Mouse (Mus musculus): ENCODE data around the gene Prom2. TPM values are rescaled to one million over a fixed set of nuclear protein-coding genes. Genes with fewer than 3 reads are reported as not detected.

Gene Prom2
- polyA plus RNA-seq, 1 experiment: not detected

DNA sequence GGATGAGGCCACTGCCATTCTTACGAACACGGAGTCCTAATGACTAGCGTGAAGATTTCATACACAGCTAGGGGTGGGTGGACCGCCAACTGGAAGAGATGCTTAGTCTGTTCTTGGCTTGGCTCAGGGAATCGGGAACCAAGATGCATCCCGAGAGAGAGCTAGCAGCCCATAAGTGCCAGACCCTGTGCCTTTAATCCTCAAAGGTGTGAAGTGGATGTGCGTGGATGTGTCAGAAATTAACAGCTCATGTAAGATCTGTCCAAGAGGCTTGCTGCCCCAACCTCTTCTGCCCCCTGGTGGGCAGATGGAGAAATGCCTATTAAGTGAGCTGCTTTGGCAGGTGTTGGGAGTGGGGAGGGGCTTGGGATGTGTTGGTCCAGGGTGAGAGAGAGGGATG, 40.2 kb downstream of the Prom2 start:
- H3K4me1 ChIP-seq (ENCODE audit: control insufficient read depth, insufficient read depth, low read length): no peaks in the 10 kb centered on the region
- TF ChIP-seq CTCF (IDR thresholded peaks at IDR 0.05; ENCODE audit: borderline replicate concordance, insufficient read depth, low read length) (peak; percentile 50; the same call in 1 of the 2 replicates), POLR2A (IDR thresholded peaks at IDR 0.05; ENCODE audit: low read depth, low read length) (no peak)
- no peak overlapping the region for H3K27ac ChIP-seq (ENCODE audit: insufficient read depth, low read length)
- no peak overlapping the region for H3K4me3 ChIP-seq (ENCODE audit: insufficient read depth, low read length)

DNA sequence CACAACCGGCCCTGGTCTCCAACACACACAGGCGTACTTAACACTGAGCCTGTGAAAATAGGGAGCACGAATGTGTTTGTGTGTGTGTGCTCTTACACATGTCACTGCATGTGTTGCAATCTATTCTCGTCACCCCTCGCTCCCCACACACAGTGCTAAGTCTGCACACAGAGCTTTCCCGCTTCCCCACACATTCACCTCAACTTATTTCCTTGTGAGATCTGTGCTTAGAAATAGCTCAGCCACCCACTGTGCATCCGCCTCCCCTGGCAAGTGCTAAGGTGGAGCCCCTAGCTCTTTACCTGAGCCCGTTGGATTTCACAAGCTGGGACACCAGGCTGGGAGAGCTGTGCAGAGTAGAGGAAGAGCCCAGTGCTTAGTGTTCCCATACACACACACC, 42.5 kb downstream of the Prom2 start:
- no peak for TF ChIP-seq POLR2A (IDR thresholded peaks at IDR 0.05; ENCODE audit: low read depth, low read length)
- no peak for TF ChIP-seq CTCF (IDR thresholded peaks at IDR 0.05; ENCODE audit: borderline replicate concordance, insufficient read depth, low read length)
- Histone ChIP-seq H3K27ac (ENCODE audit: insufficient read depth, low read length) (no peak overlapping the region), H3K4me3 (ENCODE audit: insufficient read depth, low read length) (no peak overlapping the region), H3K4me1 (ENCODE audit: control insufficient read depth, insufficient read depth, low read length) (no peaks in the 10 kb centered on the region)

DNA sequence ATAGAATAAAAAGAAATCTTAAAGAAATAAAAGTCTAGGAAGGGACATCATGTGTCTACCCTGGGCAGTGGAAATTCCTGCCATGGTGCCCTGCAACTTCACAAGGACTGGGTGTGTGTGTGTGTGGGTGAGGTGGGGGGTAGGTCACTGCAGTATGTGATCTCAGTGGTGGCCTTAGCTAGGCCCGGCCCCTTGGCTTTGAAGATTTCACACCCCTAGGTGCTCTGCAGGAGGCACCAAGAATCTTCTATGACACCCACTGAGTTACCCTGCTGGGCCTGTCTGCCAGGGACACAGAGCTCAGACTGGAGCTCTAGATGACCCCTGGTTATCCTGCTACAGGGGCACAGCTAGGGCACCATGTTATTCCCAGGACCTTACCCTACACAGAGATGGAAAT, 44.9 kb downstream of the Prom2 start:
- TF ChIP-seq POLR2A (IDR thresholded peaks at IDR 0.05; ENCODE audit: low read depth, low read length) (no peak), CTCF (IDR thresholded peaks at IDR 0.05; ENCODE audit: borderline replicate concordance, insufficient read depth, low read length) (no peak)
- Histone ChIP-seq H3K4me3 (ENCODE audit: insufficient read depth, low read length) (no peak overlapping the region), H3K27ac (ENCODE audit: insufficient read depth, low read length) (no peak overlapping the region), H3K4me1 (ENCODE audit: control insufficient read depth, insufficient read depth, low read length) (no peaks in the 10 kb centered on the region)

DNA sequence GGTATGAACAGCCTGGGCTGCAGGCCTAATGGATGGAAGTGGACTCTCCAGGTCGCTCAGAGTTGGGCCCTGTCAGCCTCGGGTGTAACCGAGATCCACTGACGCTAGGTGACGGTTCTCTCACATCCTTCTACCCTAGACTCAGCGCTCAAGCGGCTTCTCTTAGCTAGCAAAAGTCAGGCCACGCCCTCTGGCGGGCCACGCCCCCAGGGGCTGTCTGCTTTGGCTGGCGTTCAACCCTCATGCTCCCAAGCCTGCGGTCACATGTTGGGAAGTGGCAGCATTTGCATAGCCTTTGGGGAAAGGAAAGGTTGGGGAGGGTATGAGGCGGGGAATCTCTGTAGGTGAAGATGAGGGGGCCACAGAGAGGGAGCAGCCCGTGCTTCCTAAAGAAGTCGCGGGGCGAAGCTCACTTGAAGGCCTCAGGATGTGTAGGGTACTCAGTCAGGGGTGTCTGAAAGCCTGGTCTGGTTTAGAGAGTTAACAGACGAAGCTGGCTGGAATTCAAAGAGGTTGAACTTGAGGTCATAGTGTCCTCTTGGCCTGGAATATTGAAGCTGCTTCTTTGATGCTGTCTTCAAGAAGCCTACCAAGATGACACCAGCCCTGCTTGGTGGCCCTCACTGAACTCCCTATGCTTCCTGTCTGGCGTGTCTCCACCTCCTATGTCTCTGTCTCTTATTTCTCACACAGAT, 56.6 kb downstream of the Prom2 start:
- H3K4me1 ChIP-seq (ENCODE audit: control insufficient read depth, insufficient read depth, low read length): peaks cover 5% of the 10 kb centered on the region
- H3K4me3 ChIP-seq (ENCODE audit: insufficient read depth, low read length): no peak overlapping the region
- no peak for TF ChIP-seq POLR2A (IDR thresholded peaks at IDR 0.05; ENCODE audit: low read depth, low read length)
- TF ChIP-seq CTCF (IDR thresholded peaks at IDR 0.05; ENCODE audit: borderline replicate concordance, insufficient read depth, low read length): no peak
- no peak overlapping the region for H3K27ac ChIP-seq (ENCODE audit: insufficient read depth, low read length)

DNA sequence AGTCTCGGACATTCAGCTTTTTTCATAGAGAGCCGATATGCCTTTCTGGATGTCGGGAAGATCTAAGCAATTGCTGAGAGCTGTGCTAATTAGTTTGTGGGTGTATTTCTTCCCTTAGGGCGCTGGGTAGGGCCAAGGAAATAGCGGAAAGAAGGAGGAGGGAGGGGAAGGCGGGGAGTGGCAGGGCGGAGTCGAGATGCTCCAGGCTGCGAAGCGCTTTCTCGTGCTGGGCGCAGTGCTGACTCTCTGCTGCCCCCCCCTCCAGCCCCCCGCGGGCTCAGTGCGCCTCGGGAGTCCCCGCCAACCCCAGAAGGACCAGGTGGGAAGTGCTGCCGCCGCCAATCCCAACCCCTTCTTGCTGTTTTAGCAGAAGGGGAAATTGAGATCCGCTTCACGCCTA, 58.3 kb downstream of the Prom2 start:
- H3K27ac ChIP-seq (ENCODE audit: insufficient read depth, low read length): peak overlapping the region; percentile 23; the same call in 1 of the 2 replicates

DNA sequence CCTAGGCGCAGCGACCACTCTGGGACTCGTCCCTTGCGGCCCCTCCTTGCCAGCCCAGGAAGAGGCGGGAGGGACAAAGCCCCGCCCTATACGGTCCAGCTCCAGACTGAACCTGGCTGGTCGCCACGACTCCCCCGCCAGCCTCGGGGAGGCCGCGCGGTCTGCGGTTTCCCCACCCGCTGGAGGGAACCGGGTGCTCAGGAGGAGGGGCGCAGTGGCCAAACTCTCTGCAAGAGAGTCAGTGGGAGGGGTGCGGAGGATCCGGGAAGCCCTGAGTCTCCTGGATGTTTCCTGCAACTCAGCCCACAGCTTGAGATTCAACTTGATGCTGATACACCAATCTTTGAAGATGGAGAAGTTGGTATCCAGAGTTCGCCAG, 58.7 kb downstream of the Prom2 start:
- peak; percentile 47; the same call in 1 of the 2 replicates for TF ChIP-seq POLR2A (IDR thresholded peaks at IDR 0.05; ENCODE audit: low read depth, low read length)
- TF ChIP-seq CTCF (IDR thresholded peaks at IDR 0.05; ENCODE audit: borderline replicate concordance, insufficient read depth, low read length): no peak
- H3K27ac ChIP-seq (ENCODE audit: insufficient read depth, low read length): peak overlapping the region; percentile 23; the same call in 1 of the 2 replicates
- peak overlapping the region; percentile 55 for H3K4me3 ChIP-seq (ENCODE audit: insufficient read depth, low read length)
- peaks cover 5% of the 10 kb centered on the region for H3K4me1 ChIP-seq (ENCODE audit: control insufficient read depth, insufficient read depth, low read length)

More for the DNA sequence above, 58.3 kb downstream of the Prom2 start:
- Histone ChIP-seq H3K4me1 (ENCODE audit: control insufficient read depth, insufficient read depth, low read length) (peaks cover 5% of the 10 kb centered on the region), H3K4me3 (ENCODE audit: insufficient read depth, low read length) (peak overlapping the region; percentile 55)
- no peak for TF ChIP-seq CTCF (IDR thresholded peaks at IDR 0.05; ENCODE audit: borderline replicate concordance, insufficient read depth, low read length)
- TF ChIP-seq POLR2A (IDR thresholded peaks at IDR 0.05; ENCODE audit: low read depth, low read length): no peak

DNA sequence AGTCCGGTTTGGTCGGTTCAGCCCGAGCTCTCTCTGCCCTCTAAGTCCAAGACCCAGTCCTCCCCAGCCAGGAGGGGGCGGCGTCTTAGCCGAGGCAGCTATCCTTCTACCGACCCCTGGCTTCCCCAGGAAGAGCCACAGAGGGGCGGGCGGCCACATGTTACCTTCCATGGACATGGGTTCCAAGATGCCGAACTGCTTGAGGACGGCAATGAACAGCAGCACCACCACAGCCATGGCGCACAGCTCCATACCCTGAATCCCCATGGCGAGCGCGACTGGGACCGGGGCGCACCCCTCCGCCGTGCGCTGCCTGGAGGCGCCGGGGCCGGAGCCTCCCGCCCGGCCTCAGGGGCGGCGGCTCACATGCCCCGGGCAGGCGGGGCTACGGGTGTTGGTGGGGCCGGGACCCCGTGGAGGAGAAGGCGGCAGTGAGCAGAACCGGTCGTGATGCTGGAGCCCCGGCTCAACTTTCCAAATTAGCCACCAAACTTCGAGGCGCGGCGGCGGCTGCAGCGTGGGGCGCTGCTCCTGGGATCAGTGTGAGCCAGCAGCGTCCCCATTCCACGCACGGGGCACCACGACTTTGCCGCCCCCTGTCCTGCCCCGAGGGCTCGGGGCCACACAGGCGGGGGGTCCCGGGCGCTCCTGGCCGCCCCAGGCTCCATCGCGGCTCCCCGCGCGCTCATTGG, 59.3 kb downstream of the Prom2 start:
- Histone ChIP-seq H3K4me1 (ENCODE audit: control insufficient read depth, insufficient read depth, low read length) (peaks cover 5% of the 10 kb centered on the region), H3K27ac (ENCODE audit: insufficient read depth, low read length) (no peak overlapping the region), H3K4me3 (ENCODE audit: insufficient read depth, low read length) (peak overlapping the region; percentile 55)
- TF ChIP-seq CTCF (IDR thresholded peaks at IDR 0.05; ENCODE audit: borderline replicate concordance, insufficient read depth, low read length): no peak
- TF ChIP-seq POLR2A (IDR thresholded peaks at IDR 0.05; ENCODE audit: low read depth, low read length): no peak; the same call in 1 of the 2 replicates

DNA sequence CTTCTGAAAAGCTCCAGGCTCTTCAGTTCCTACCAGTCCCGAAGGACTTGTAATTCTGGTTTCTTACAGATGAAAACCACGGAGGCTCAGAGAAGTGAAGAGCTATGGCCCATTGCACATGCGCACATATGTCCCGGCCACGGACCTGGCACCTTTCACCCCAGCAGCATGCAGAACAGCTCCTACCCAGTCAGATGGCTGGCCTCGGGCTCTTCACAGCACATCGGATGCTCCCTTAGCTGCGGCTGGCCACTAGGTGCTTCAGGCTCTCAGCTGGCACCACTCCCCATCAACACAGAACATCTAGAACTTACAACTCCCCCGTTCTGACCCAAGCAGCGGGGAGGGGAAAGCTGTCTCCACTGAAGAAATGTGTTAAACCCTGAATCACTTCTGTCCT, 61.5 kb downstream of the Prom2 start:
- TF ChIP-seq CTCF (IDR thresholded peaks at IDR 0.05; ENCODE audit: borderline replicate concordance, insufficient read depth, low read length) (no peak), POLR2A (IDR thresholded peaks at IDR 0.05; ENCODE audit: low read depth, low read length) (no peak)
- no peak overlapping the region for H3K4me3 ChIP-seq (ENCODE audit: insufficient read depth, low read length)
- H3K4me1 ChIP-seq (ENCODE audit: control insufficient read depth, insufficient read depth, low read length): peaks cover 5% of the 10 kb centered on the region
- no peak overlapping the region for H3K27ac ChIP-seq (ENCODE audit: insufficient read depth, low read length)

DNA sequence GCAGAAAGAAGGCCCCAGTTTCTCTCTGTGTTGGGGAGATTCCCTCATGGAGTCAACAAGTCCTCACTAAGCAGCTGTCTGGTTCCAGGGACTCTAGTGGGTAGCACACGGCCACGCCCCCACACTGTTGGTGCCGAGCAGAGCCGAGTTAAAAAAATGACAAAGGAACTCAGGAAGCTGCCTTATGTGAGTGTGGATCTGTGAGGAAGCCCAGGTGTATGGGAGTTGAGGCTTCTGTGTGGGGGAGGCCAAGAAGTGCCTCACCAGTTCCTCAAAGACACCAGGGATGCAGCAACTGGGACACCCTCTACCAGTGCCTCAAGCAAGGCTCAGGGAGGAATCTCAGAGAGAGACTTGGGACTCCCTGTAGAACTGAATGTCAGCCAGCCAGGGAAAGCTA, 62.1 kb downstream of the Prom2 start:
- no peak overlapping the region for H3K27ac ChIP-seq (ENCODE audit: insufficient read depth, low read length)
- TF ChIP-seq CTCF (IDR thresholded peaks at IDR 0.05; ENCODE audit: borderline replicate concordance, insufficient read depth, low read length): no peak
- TF ChIP-seq POLR2A (IDR thresholded peaks at IDR 0.05; ENCODE audit: low read depth, low read length): no peak

More for the DNA sequence above, 62.1 kb downstream of the Prom2 start:
- no peak overlapping the region for H3K4me3 ChIP-seq (ENCODE audit: insufficient read depth, low read length)
- H3K4me1 ChIP-seq (ENCODE audit: control insufficient read depth, insufficient read depth, low read length): peaks cover 3% of the 10 kb centered on the region

Other genes with a start within 250 kb of the Prom2 start
- gene Dusp2, start 205.3 kb downstream of the Prom2 start, polyA plus RNA-seq (2011; ENCODE audit: insufficient read length, low read depth, missing spikeins): not detected in 2 replicates
- not detected in 2 replicates for gene Astl, start 202.8 kb downstream of the Prom2 start, polyA plus RNA-seq (2011; ENCODE audit: insufficient read length, low read depth, missing spikeins)
- not detected in 2 replicates for gene Adra2b, start 178.3 kb downstream of the Prom2 start, polyA plus RNA-seq (2011; ENCODE audit: insufficient read length, low read depth, missing spikeins)
- not detected in 2 replicates for gene Gpat2, start 116.3 kb downstream of the Prom2 start, polyA plus RNA-seq (2011; ENCODE audit: insufficient read length, low read depth, missing spikeins)
- gene Fahd2a, start 96.9 kb downstream of the Prom2 start, polyA plus RNA-seq (2011; ENCODE audit: insufficient read length, low read depth, missing spikeins): 5.1 and 12.3 TPM in 2 replicates
- gene Kcnip3, start 19.4 kb downstream of the Prom2 start, polyA plus RNA-seq (2011; ENCODE audit: insufficient read length, low read depth, missing spikeins): 2.1 and 2.2 TPM in 2 replicates
- gene Zfp661, start 45.6 kb upstream of the Prom2 start, polyA plus RNA-seq (2011; ENCODE audit: insufficient read length, low read depth, missing spikeins): 2.9 and 3.1 TPM in 2 replicates
- 57.6 and 70.3 TPM in 2 replicates for gene Mrps5, start 45.8 kb upstream of the Prom2 start, polyA plus RNA-seq (2011; ENCODE audit: insufficient read length, low read depth, missing spikeins)
- gene Mal, start 115.2 kb upstream of the Prom2 start, polyA plus RNA-seq (2011; ENCODE audit: insufficient read length, low read depth, missing spikeins): not detected in 2 replicates
- gene Mall, start 188.5 kb upstream of the Prom2 start, polyA plus RNA-seq (2011; ENCODE audit: insufficient read length, low read depth, missing spikeins): not detected in 2 replicates
- gene Nphp1, start 247.4 kb upstream of the Prom2 start, polyA plus RNA-seq (2011; ENCODE audit: insufficient read length, low read depth, missing spikeins): 16.7 and 23.0 TPM in 2 replicates

Data from embryonic fibroblast, embryonic 13.5 days (primary cell).